Mouse (Mus musculus) embryonic fibroblast, embryonic 13.5 days (primary cell): ENCODE data around the gene Dner.

Source experiments
- CTCF ChIP-seq: IDR thresholded peaks from 2 replicates; pipeline ENCODE4 v1.5.1; 2011; ENCODE audit warnings: mild to moderate bottlenecking, control low read depth, low read length, moderate library complexity, borderline replicate concordance; ENCODE audit not compliant: insufficient read depth
- POLR2A ChIP-seq: IDR thresholded peaks from 2 replicates; pipeline ENCODE4 v1.6.1; 2011; ENCODE audit warnings: low read depth, mild to moderate bottlenecking, control low read depth, low read length, moderate library complexity

DNA sequence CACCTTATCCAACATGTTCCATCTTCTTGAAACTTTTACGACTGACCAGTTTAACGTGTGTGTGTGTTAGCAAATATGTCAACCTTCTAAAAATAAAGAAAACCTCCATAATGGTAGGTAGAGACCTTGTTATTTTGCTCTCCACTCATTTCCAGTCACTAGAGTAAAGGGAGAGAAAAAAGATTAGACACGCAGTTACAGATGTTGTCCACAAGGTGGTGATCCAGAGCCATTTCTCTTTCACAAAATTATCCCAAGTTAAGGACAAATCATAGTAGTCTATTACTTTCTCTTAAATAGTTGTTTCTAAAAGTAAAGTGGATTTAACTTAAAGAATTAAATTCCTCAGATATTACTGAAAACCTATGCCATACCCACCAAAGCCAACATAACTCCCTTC is 37.8 kb upstream of the Dner start:
- TF ChIP-seq CTCF (no peak), POLR2A (no peak)
